Mouse (Mus musculus) heart, adult 18-20 months (tissue): ENCODE results near the gene Wwox. TPM values are rescaled to one million over a fixed set of nuclear protein-coding genes. Genes with fewer than 3 reads are reported as not detected.

Experiments used
- DNase-seq, 2 experiments: peaks; one replicate each; pipeline ENCODE4 v3.0.0; 2021 to 2022; ENCODE audit warnings: mixed read lengths in 1 of 2
- total RNA-seq, 2 experiments: library from RNA; stranded (reverse); gene quantifications; 2 replicates each; pipeline ENCODE4 v1.2.3; 2021

The Wwox gene
- total RNA-seq, 2 experiments from 2014 or later = 3.8 to 5.3 TPM

- DNase-seq = no peak
These were observed 29.2 kb downstream of the Wwox start for GRCm38 (mm10) chr8:114468526-114469207.

GRCm38 (mm10) chr8:114469208-114469590, 29.7 kb downstream of the Wwox start:
- DNase-seq = no peak

GRCm38 (mm10) chr8:114473546-114473945, 34.1 kb downstream of the Wwox start:
- DNase-seq = peak in 1 of 2 experiments; percentile 16

GRCm38 (mm10) chr8:114476919-114477318, 37.5 kb downstream of the Wwox start:
- DNase-seq = no peak

GRCm38 (mm10) chr8:114477790-114478189, 38.3 kb downstream of the Wwox start:
- no peak for DNase-seq

GRCm38 (mm10) chr8:114479749-114480148, 40.3 kb downstream of the Wwox start:
- no peak for DNase-seq

- no peak for DNase-seq
These were observed 52.3 kb downstream of the Wwox start for GRCm38 (mm10) chr8:114491662-114492160.

GRCm38 (mm10) chr8:114499448-114500144, 60.1 kb downstream of the Wwox start:
- DNase-seq = no peak

- no peak for DNase-seq
These were observed 62.5 kb downstream of the Wwox start for GRCm38 (mm10) chr8:114501906-114502305.

- DNase-seq = no peak
These were observed 63.7 kb downstream of the Wwox start for GRCm38 (mm10) chr8:114503196-114503595.

GRCm38 (mm10) chr8:114504889-114505288, 65.4 kb downstream of the Wwox start:
- DNase-seq = no peak

GRCm38 (mm10) chr8:114505351-114506347, 66.2 kb downstream of the Wwox start:
- no peak for DNase-seq

- DNase-seq = no peak
These were observed 67.9 kb downstream of the Wwox start for GRCm38 (mm10) chr8:114507404-114507803.

- no peak for DNase-seq
These were observed 70.8 kb downstream of the Wwox start for GRCm38 (mm10) chr8:114510226-114510625.

- DNase-seq = no peak
These were observed 72.8 kb downstream of the Wwox start for GRCm38 (mm10) chr8:114512075-114512935.

- DNase-seq = no peak
These were observed 75.2 kb downstream of the Wwox start for GRCm38 (mm10) chr8:114514692-114515091.

- DNase-seq = no peak
These were observed 83.6 kb downstream of the Wwox start for GRCm38 (mm10) chr8:114523061-114523460.

- no peak for DNase-seq
These were observed 87.3 kb downstream of the Wwox start for GRCm38 (mm10) chr8:114526626-114527267.

- DNase-seq = no peak
These were observed 88.3 kb downstream of the Wwox start for GRCm38 (mm10) chr8:114527648-114528221.

GRCm38 (mm10) chr8:114529581-114529980, 90.1 kb downstream of the Wwox start:
- DNase-seq = no peak
